Mouse (Mus musculus) E14TG2a.4 (cell line): ENCODE measurements at regions not wholly inside any gene's neighbourhood (a gene's known extent, or its start where the extent isn't known, plus 50 kb on each side); places are given as distances from the start of the nearest gene placed in this dataset.

Experiments
- CTCF ChIP-seq: conservative IDR thresholded peaks from 2 replicates; pipeline ENCODE4 v1.5.1; 2014; ENCODE audit warnings: low read length
- NANOG ChIP-seq: IDR thresholded peaks from 2 replicates; pipeline ENCODE4 v1.6.1; 2014; ENCODE audit warnings: borderline replicate concordance, low read length, mixed read lengths
- POU5F1 ChIP-seq: IDR thresholded peaks from 2 replicates; pipeline ENCODE4 v1.6.1; 2014; ENCODE audit warnings: low read length, borderline replicate concordance

GRCm38 (mm10) chr13:47309492-47309891 is 187.0 kb downstream of the Rnf144b start:
- TF ChIP-seq CTCF (no peak), NANOG (no peak), POU5F1 (no peak)
